Mouse (Mus musculus) ES-E14 (cell line): ENCODE results near the gene Zfp688. TPM values are rescaled to one million over a fixed set of nuclear protein-coding genes. Genes with fewer than 3 reads are reported as not detected.
"Not testable (repeated sequence)": the region's sequence is repeated elsewhere in the genome, so short reads cannot be mapped to it uniquely, and the experiment has no call there.

ENCODE experiments used
- DNase-seq: peaks from one replicate; pipeline ENCODE4 v3.0.0-alpha.2; 2013; ENCODE audit warnings: low read depth, low spot score
- H3K27ac ChIP-seq: 2 replicates; pipeline ENCODE4 v1.5.1; 2012; ENCODE audit warnings: low read depth, mild to moderate bottlenecking, low read length, moderate library complexity, mixed read lengths; ENCODE audit not compliant: poor library complexity, insufficient read depth, severe bottlenecking
- H3K36me3 ChIP-seq: 2 replicates; pipeline ENCODE4 v1.6.1; 2012; ENCODE audit warnings: mild to moderate bottlenecking, low read length, moderate library complexity, mixed read lengths; ENCODE audit not compliant: control insufficient read depth, poor library complexity, insufficient read depth, severe bottlenecking
- H3K4me1 ChIP-seq, 2 experiments: fragments of 150-350 bp in 1 of 2; sonication (generic) in 1 of 2; 2 replicates each; pipeline ENCODE4 v1.6.1; 2012; ENCODE audit warnings: low read length in 2 of 2, mild to moderate bottlenecking in 1 of 2, mixed read lengths in 1 of 2; ENCODE audit not compliant: control insufficient read depth in 2 of 2, insufficient read depth in 2 of 2, poor library complexity in 1 of 2
- H3K4me3 ChIP-seq, 2 experiments: fragments of 150-350 bp in 1 of 2; sonication (generic) in 1 of 2; 2 replicates each; pipeline ENCODE4 v1.5.1; 2012; ENCODE audit warnings: low read length in 2 of 2, low read depth in 1 of 2, mild to moderate bottlenecking in 1 of 2, mixed read lengths in 1 of 2; ENCODE audit not compliant: insufficient read depth in 1 of 2, poor library complexity in 1 of 2, severe bottlenecking in 1 of 2
- H3K9ac ChIP-seq: 2 replicates; pipeline ENCODE4 v1.6.1; 2012; ENCODE audit warnings: low read depth, mild to moderate bottlenecking, low read length, mixed read lengths; ENCODE audit not compliant: poor library complexity, insufficient read depth, severe bottlenecking
- H3K9me3 ChIP-seq: fragments of 150-350 bp; sonication (generic); 2 replicates; pipeline ENCODE4 v1.6.1; 2012; ENCODE audit warnings: low read depth, mild to moderate bottlenecking, low read length; ENCODE audit not compliant: control insufficient read depth, insufficient read depth
- CHD2 ChIP-seq: IDR thresholded peaks from 2 replicates; pipeline ENCODE4 v1.6.1; 2014; ENCODE audit warnings: mild to moderate bottlenecking, low read depth, low read length, inconsistent platforms
- HCFC1 ChIP-seq: IDR thresholded peaks from 2 replicates; pipeline ENCODE4 v1.6.1; 2012; ENCODE audit warnings: low read length, inconsistent platforms, borderline replicate concordance; ENCODE audit not compliant: insufficient read depth
- MAFK ChIP-seq: IDR thresholded peaks from 2 replicates; pipeline ENCODE4 v1.6.1; 2014; ENCODE audit warnings: mild to moderate bottlenecking, low read depth, low read length, inconsistent platforms; ENCODE audit not compliant: insufficient read depth
- ZC3H11A ChIP-seq: IDR thresholded peaks from 2 replicates; pipeline ENCODE4 v1.6.1; 2012; ENCODE audit warnings: low read depth, mild to moderate bottlenecking, inconsistent platforms, low read length, borderline replicate concordance
- ZNF384 ChIP-seq: IDR thresholded peaks from 2 replicates; pipeline ENCODE4 v1.6.1; 2012; ENCODE audit warnings: low read depth, low read length, inconsistent platforms
- in situ Hi-C, 2 experiments: fragments of 600-800 bp; cut with MboI; formaldehyde crosslinking; loops; one replicate each; pipeline ENCODE4 v1.15.1; 2025; ENCODE audit warnings: low sequenced_read_pairs in 2 of 2, inconsistent platforms in 1 of 2; ENCODE audit not compliant: unreplicated experiment in 2 of 2
- total RNA-seq: library from RNA; depleted of rRNA; stranded (reverse); fragments of 300-350 nt; gene quantifications from 2 replicates; pipeline ENCODE4 v1.2.3, GENCODE M21; 2012

The Zfp688 gene
- total RNA-seq, 1 experiment, result 12.5 TPM

GRCm38 (mm10) chr7:127392251-127392824, 29.5 kb downstream of the Zfp688 start:
- no peak overlapping the region for H3K27ac ChIP-seq
- in situ Hi-C loops, result no loop called here

GRCm38 (mm10) chr7:127391538-127391937, 30.3 kb downstream of the Zfp688 start:
- no peak overlapping the region for H3K27ac ChIP-seq
- no peaks in the 10 kb centered on the region for H3K9me3 ChIP-seq
- DNase-seq, result no peak
- H3K4me1 ChIP-seq, result peaks cover 0 to 8% of the 10 kb centered on the region in 2 experiments; a peak in 1 of 4 replicates
- H3K4me3 ChIP-seq, result no peak overlapping the region
- no peaks in the 10 kb centered on the region for H3K36me3 ChIP-seq
- in situ Hi-C loops, result no loop called here
- TF ChIP-seq ZNF384 (no peak), MAFK (no peak), ZC3H11A (no peak), HCFC1 (no peak), CHD2 (no peak)
- no peak overlapping the region for H3K9ac ChIP-seq

More at GRCm38 (mm10) chr7:127392251-127392824, 29.5 kb downstream of the Zfp688 start:
- TF ChIP-seq MAFK (no peak), HCFC1 (no peak), CHD2 (no peak), ZNF384 (no peak), ZC3H11A (no peak)
- H3K36me3 ChIP-seq, result no peaks in the 10 kb centered on the region
- DNase-seq, result no peak
- peaks cover 0 to 8% of the 10 kb centered on the region in 2 experiments; a peak in 1 of 4 replicates for H3K4me1 ChIP-seq
- no peak overlapping the region for H3K9ac ChIP-seq
- no peak overlapping the region; a peak in 1 of 4 replicates for H3K4me3 ChIP-seq
- no peaks in the 10 kb centered on the region for H3K9me3 ChIP-seq

- in situ Hi-C loops, result no loop called here
- Histone ChIP-seq H3K4me1 (peaks cover 0 to 8% of the 10 kb centered on the region in 2 experiments; a peak in 1 of 4 replicates), H3K36me3 (no peaks in the 10 kb centered on the region), H3K9ac (no peak overlapping the region), H3K27ac (no peak overlapping the region), H3K4me3 (no peak overlapping the region), H3K9me3 (no peaks in the 10 kb centered on the region)
- TF ChIP-seq CHD2, result no peak
- TF ChIP-seq ZNF384, result no peak
- no peak for TF ChIP-seq MAFK
- no peak for TF ChIP-seq ZC3H11A
- no peak for TF ChIP-seq HCFC1
- DNase-seq, result no peak
These were observed 31.6 kb downstream of the Zfp688 start for GRCm38 (mm10) chr7:127390306-127390705.

DNA sequence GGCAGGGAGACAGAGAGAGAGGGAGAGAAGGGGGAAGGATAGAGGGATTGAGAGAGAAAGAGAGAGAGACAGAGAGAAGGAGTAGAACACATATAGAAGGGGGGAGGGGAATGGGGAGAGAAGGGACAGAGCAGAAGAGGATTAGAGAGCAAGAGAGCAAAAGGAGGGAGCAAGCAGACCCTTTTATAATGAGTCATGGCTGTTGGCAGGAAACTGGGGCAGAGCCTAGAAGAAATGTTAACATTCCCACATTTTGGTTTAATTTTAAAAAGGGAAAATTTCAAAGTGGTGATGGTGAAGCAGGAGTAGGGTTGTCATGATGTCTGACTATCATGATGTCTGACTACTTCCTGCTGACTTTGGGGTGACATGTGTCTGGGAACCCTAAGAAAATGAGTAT, 33.7 kb downstream of the Zfp688 start:
- H3K4me3 ChIP-seq, in situ Hi-C loops, H3K36me3 ChIP-seq, H3K9me3 ChIP-seq, H3K9ac ChIP-seq, DNase-seq, H3K27ac ChIP-seq, H3K4me1 ChIP-seq: not testable (repeated sequence)
